Mouse (Mus musculus): ENCODE results near the gene Ssbp4.

Ssbp4 gene

DNA sequence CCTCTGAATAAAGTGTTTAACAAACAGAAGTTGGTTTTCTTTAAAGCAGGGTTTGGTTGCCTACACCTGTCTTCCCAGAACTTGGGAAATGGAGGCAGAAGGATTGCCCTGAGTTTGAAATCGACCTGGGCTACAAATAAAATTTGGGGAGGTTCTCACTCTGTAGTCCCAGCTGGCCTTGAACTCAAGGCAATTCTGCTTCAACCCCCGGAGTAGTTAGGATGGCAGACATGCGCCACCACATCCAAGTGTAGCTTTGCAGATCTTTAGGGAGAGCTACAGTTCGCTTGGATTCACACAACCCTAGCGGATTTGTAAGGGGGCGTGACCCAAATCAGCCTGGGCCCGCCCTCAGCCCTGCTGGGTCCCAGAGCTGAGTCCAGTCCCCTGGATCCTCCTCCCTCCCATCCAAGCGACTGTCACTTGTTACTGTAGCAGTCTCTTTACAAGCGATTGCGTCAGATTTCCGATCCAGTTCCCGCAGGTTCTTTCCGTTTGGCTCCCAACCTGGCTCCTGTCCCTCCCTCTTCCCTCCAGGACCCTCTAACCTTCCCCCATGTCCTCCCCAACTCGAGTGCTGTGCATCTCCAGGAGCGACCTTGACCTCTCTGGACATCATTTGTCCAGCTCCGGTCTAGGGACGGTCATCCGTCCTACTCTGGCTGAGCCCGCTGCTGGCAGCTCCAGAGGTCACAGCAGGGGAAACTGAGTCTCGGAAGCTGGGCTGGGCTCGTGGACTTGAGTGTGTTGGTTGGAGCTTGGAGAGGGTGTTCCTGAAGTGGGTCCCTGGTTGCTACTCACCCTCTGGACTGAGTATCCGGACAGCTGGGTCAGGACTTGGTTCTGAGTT lies 22.1 kb upstream of the Ssbp4 start:
- DNase-seq = peak; percentile 66

DNA sequence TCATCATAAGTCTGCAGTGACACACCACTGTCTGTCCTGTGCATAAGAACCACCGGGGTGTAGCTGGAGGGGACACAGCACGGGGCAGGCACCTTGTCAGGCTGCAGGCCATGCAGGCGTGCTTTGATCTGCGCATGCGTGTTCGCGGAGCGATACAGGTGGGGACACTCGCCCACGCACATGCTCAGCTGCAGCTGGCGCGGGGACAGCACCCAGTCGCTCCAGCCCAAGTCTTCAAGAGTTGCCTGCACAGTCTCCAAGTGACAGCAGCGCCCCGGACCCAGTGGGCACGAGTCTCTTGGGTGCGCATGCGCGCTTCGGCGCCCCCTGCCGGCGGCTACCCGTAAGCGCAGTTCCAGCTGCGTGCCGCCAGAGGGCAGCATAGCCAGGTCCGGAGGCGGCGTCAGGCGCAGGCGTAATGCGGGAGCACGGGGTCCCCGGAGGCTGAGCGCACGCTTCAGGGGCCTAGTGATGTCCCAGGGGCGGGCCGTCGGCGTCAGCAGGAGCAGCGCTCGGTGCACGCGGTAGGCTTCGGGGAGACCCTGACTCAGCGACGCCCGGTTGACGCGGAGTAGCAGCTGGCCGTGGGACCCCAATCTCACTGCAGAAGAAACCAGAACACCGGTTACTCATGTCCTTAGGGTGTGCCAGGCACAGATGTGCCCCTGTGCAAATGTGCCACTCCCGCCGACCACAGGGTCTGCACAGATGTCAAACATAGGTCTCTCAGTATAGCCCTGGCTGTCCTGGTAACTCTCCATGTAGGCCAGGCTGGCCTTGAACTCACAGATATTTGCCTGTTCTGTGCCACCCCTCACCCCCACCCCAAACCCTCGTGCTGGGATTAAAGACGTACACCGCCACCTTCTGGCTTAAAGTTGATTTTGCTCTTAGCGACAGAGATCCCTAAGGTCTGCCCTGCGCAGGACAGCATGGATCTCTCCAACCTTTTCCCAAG lies 21.2 kb upstream of the Ssbp4 start:
- peak; percentile 93 for DNase-seq

DNA sequence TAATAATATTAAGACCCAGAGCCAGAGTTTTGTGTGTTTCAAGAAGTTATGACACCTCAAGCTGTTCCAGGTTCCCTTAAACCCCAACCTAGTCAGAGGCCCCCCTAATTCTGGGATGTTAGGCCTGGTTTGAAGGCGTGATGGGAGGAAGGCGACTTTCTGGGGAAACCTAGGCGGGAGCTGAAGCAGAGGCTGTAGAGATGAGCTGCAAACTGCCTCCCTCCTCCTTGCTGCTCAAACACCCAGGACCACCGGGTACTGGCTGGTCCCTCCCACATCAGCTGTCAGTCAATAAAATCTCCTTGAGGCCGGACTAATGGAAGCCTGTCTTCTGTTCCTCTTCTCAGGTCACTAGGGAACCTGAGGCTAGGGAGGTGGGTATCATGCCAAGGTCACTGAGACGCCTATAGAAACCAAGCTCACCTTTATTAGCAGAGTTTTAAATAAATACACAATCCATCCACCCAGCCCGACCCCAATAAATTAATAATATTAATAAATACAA lies 20.4 kb upstream of the Ssbp4 start:
- DNase-seq = no peak

DNA sequence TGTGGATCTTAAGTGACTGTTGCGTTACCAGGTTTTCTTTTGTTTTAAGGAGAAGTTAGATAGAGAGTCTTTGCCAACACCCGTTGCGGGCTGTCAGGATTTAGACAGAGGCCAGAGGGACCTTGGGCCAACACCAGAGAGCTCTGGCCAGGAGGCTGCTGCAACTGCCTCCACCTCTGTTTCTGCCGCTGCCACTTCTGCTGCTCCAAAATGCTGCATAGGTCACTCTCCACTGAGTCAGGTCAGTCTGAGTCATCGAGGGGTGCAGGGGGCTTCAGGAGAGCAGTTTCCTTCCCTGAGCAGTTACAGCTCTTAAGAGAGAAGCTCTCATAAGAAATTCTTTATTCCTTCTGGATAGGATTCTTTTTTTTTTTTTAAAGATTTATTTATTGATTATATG lies 18.4 kb upstream of the Ssbp4 start:
- no peak for DNase-seq

DNA sequence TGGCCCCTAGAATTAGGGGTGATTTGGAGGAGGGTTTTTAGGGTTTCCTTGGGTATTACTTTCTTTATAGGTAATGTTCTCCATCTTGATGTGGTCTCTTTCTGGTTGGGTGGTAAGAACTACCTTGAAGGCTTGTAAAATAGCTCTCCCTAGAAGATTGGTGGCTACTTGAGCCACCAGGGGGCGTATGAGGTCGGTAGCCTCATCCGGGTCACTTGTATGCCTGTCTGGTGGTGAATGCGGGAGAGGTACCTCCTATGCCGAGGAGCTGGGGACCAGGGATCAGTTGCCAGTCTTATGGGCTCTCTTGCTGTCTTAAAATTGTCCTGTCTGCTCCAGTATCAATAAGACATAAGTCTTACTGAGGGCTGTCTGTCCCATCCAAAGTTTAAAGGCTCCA lies 16.4 kb upstream of the Ssbp4 start:
- peak; percentile 72 for DNase-seq

DNA sequence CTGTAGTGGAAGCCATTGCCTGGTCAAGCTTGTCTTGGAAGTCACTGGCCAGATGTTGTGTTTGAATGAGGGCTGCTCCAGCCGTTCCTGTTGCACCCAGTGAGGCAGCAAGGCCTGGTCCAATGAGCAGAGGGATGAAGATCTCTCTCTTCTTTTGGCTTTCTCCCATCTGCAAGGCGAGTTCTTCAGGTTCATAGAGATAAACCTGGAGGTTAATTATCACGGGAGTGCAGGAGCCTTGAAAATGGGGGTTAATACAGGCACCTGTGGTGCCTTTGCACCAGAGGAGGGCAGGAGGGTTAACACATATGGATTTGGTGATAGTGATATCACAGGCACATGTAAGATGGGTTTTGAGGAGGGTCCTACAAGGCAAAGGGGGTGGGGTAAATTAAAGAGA lies 13.5 kb upstream of the Ssbp4 start:
- DNase-seq = no peak

DNA sequence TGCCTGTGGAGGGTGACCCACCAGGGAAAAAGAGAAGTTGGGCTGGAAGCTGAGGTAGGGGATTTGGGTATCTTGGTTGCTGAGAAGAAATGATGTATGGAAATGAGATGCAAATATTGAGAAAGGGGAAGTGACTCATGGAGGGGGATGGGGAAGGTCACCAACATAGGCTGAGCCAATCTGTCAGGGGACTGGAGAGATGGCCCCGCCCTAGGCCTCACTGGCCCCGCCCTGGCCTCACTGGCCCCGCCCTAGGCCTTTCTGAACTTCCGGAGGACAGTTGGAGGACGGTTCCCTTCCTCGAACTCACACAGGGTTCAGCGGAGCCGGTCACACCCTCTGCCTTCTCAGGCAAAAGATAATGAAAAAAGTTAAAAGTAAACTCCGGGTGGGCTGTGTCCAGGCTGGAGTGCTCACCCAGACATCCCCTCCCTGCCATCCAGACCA lies 10.2 kb upstream of the Ssbp4 start:
- peak; percentile 59 for DNase-seq

DNA sequence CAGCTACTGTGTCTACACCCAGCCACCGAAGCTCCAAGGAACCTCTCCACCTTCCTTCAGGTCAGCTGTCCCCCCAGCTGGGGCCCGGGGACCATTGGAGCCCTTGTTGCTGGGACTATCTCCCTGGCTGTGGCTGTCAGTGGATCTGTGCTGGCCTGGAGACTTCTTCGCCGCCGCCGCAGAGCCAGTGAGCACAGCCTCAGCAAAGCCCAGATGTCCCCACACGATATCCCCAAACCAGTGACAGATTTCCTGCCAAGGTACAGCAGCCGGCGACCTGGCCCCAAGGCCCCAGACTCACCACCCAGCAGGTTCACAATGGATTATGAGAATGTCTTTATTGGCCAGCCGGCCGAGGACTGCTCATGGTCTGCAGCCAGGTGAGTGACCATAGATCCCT lies 9.3 kb upstream of the Ssbp4 start:
- DNase-seq = no peak

DNA sequence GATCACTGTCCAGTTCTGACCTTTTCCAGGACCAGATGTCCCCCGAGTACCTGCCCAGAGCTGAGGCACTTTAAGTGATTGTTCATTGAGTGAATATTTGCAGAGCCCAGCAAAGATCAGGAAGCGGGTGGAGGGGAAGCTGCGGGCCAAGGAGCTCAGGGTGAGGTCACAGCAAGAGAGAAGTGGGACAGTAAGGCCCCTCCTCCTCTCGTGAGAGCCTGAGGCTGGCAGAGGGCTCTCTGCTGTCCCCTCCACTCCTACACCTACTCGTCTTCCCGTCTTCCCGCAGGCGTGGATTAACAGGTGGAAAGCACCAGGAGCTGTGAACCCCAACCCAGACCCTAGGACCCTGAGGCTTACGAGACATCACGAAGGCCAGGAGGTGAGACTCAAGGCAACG lies 8.0 kb upstream of the Ssbp4 start:
- DNase-seq = no peak

DNA sequence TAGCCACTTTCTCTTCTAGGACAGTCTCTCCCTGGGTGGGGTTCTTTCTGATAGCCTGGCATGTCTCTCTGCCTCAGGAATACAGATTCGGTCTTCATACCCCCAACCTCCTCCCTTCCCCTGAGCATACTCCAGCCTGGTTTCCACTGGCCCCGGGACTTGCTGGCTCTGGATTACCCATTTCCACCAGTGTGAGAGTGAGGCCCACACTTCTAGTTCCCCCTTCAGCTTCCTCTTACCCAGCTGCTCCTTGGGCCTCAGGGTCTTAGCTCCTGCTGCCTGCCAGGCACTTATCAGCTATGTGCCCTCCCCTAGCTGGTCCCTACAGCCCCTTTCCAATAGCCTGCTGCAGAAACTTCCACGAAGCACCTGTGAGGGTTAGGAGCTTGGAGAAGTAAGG lies 7.2 kb upstream of the Ssbp4 start, which contains the start of gene Lrrc25:
TSS of gene Lrrc25 (plus strand) at position 262 of the 400 bp plus-strand sequence.
- no peak for DNase-seq

DNA sequence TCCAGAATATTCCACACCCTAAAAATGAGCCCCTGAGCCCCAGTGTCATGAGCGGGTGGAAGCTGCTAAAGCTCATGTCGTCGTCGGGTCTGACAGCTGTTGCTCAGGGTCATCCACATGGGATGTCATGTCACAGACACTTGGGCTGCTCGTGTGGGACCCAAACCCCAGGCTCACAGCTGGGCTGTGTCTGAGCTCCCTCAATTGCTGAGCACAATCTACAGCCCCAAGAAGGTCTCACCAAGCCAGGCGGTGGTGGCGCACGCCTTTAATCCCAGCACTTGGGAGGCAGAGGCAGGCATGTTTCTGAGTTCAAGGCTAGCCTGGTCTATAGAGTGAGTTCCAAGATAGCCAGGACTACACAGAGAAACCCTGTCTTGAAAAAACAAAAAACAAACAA lies 6.6 kb upstream of the Ssbp4 start:
- DNase-seq = no peak

DNA sequence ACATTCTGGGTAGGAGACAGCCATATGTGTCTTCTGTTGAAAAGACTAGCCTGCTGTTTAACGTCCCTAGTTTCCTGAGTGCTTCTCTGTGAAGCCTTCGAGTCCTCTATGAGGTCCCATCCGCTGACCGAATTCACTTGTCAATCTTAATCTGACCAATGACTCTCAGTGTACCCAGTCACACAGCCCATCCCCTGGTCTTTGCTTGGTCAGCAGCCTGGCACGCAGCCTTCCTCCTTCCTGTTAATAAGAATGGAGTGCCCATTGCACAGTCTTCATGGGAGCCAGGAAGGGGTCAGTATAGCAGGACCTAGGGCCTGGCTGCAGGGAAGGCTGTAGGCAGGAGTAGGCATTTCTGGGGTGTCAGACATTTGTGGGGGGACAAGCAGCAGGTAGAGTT lies 5.8 kb upstream of the Ssbp4 start:
- DNase-seq = no peak

DNA sequence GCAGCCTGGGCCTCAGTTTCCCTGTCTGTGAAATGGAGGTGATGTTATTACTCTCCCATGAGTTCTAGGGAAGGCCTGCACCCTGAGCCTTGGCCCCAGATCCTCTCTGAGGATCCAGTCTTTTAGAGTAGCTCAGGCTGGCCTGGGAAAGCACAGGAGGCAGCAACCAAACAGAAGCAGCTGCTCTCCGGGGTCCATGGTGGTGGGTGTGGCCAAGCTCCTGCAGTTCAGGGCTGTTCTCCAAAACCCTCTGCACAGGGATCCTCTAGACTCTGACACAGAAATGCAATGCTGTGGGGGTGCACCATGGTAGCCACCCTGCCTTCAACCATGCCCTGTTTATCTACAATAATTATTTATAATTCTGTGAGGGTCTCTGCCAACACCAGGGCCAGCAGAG lies 5.1 kb upstream of the Ssbp4 start:
- DNase-seq = no peak

DNA sequence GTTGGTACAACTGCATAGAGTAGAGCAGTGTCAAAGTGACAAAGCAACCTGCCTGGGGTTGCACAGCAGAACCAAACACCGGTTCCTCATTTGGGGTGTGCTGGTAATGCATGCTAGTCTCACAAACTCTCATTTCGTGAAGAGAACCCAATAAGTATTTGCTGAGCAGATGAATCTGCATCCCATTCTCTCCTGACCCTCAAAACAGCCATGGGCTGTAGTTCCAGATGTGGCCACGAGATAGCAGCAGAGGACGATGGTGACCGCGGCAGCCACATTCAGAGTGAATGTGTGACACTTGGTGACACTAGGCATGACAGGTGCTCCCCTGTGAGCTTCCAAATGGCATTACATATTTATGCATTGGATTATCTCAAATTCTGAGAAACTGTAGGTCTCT lies 3.2 kb upstream of the Ssbp4 start:
- peak; percentile 88 for DNase-seq

DNA sequence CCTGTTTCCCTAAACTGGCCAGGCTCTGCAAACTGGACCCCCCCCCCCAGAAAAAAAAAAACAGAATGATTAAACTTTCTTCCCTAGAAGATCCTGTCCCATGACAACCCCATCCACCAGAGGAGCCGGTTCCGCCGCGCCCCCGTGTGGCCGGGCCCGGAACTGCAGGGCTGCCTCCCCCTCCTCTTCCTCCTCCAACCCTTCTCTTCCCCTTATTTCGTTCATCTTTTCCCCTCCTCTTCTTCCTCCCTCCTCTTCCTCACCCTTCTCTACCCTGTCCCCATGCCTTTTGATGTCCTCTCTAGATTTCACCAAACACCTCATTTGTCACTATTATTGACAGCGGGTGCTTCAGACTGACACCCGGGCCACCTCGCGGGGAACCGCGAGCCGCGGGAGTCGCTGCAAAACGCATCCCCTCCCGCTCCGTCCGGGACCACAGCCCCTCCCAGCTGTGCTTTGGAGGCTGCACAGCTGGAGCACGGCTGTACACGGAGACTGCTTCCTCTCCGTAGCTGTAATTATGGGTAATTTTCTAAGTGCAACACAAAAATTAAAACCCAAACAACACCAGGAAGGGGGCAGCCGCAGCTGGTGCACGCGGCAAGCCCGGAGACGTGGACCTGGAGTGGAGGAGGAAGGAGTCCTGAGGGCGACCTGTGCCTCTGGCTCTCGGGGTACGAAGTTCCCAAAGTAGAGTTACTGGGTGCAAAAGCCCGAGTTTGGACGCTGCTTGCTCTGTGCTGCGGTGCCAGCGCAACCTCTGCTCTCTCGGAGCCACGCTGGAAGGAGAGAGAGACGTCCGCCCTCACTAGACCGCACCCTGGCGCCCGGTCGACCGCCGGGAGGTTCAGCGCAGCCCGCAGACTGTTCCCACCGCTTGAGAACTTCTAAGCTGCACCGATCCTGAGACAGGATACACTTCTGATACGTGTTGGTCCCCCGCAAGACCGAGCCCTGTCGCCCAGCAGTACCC lies 2.4 kb upstream of the Ssbp4 start:
- peak; percentile 71 for DNase-seq

DNA sequence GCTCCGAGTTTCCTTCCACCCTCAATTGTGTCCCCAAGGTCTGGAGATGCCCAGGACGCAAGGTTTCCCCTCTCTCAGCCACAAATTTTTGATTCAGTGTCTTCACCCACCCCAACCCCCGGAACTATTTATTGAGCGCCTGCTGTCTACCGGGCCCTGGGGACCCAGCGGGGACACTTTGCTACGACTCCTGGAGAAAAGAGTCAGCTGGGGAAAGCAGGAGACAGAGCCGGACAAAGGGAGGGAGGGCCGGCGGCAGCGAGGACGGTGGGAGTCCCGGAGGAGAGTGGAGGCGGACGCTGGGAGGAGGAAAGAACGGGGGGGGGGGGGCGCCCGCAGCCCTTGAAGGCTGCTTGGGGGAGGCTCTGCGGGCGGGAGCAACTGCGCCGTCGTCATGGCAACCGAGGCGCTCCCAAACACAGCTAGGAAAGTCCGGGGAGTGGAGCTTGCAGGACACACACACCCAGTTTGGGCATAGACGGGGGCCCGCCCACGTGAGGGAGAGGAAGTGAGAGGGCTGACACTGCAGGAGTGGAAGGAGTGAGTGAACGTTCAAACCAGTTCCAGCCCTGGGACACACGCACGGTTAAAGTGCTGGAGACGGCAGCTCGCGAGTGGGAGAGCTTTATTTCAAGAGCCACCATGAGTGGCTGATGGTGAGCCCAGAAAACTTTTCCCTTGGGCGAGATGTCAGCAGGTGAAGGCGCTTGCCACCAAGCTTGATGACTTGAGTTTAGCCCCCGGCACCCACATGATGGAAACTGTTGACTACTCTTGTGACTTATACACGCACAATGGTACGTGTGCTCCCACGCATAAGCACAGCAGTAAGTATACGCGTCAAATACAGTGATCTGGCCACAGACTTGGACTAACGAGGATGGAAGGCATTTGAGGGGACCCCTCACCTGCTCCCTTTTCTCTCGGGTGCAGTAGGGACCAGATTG lies 1.4 kb upstream of the Ssbp4 start:
- peak; percentile 93 for DNase-seq

DNA sequence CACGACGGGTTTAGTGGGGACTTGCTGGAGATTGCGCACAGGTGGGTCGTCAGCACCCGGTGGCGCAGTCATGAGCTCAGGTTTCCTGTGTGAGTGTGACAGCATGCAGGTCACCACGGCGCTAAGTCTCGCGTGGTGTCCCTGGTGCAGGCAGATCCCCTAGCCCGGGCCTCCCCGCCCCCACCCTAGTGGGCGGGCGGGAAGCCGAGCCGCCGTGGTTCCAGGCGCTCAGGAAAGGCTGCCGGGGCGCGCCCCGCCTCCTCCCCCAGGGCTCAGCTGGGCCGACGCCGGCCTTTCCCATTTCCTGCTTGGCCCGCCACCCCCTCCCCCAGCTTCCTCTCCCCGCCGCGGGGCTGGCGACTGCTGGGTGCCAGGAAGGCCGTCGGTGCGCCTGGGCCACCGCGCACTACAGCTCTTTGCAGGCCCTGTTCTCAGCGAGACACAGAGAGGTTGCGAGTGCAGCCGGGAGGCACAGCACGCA lies 736 bp upstream of the Ssbp4 start:
- peak; percentile 93 for DNase-seq

DNA sequence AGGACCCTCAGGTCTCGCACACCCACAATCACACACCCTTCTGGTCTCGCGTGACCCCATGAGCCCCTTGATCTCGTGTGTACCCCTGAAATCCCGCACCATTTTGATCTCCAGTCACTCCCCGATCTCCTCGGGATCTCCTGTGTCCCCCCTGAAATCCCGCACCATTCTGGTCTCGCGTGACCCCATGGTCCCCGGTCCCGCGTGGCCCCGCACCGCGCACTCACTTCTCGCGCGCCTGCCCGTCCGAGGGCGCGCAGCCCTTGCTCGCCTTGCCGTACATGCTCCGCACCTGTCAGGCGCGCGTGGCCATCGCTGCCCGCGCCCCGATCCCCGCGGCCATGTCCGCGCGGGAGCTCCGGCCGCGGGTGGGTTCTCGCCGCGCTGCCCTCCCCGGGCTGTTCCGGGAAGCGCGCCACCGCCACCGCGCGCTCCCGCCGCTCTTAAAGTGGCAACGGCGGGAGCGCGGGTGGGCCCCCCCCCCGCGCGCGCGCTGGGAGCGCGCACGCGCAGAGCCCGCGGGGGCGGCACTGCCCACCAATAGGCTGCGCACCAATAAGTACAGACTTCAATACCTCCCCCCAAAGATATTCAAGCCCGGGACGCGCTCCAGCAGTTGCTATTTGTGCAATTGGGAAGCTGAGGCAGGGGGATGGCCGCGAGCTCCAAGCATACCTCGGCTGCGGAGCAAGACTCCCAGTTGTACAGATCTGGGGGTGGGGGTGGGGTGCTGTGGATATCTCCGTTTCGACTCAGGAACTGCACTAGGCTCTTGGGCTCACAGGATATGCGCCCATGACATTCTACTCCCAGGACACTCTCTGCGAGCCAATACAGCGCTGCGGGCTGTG lies 549 bp downstream of the Ssbp4 start:
- peak; percentile 81 for DNase-seq

DNA sequence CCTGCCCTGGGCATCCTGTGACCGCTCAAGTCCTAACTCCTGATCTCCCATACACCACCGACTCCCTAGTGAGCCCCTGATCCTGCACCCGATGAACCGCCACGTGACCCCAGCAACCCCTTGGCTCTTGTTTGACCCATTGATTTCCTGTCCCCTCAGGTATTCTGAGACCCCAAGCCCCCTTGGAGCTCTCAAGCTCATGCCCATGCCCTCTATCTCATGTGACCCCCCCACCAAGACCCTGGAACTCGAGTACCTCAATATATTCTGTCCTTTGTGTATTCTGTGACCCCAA lies 1.1 kb downstream of the Ssbp4 start:
- DNase-seq = no peak

Measured in embryo, embryonic 11 days (tissue).